13 mouse cellular contexts compared by ENCODE assay signal in the genomic region with DNA sequence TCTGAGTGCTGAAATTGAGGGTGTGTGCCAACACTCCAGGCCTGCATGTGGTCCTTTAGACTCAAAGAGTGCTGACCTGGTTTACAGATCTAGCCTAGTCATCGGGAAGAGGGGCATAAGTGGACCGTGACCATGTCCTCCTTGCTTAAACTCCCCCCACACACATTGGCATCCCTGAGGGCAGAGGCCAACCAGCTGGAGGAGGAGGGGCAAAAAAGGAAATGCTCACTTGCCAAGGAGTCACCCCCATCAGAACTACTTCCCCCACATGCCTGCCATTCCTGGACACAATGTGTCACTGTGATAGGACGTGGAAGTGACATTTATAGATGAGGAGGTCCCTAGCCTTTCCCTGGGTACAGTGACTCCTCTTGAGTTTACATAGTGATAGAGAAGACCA. TPM values are rescaled to one million over a fixed set of nuclear protein-coding genes. Genes with fewer than 3 reads are reported as not detected.
DNase-seq lines count a peak whose midpoint lies in the region; ATAC-seq lines count a peak whose summit lies in the region.
"Had no signal": no experiment of that assay in that cellular context is flagged by ENCODE, and none has a peak within 500 bp of the region (broad histone marks: within the 10 kb centered on the region; RNA-seq: fewer than 3 reads in every experiment).

No protein-coding gene starts in this region.

- DNase-seq in liver, result no peak
- DNase-seq in kidney, adult 8-10 months, result peak; percentile 58 to 65
- DNase-seq in naive thymus-derived CD4-positive, alpha-beta T cell, adult 2 months (ENCODE audit: low read depth), result peak; percentile 26
- DNase-seq: lung, postnatal 4 days; thymus, postnatal 36 days had no signal

- 65% methylated on average over 3 of the region's 3 CpGs for WGBS in liver, embryonic 12.5 days (ENCODE audit: insufficient replicate concordance)
- 88% methylated on average over 3 of the region's 3 CpGs for WGBS in forebrain, embryonic 16.5 days
- 98% methylated on average over 3 of the region's 3 CpGs for WGBS in forebrain, embryonic 12.5 days

- H3K27me3 ChIP-seq in liver, embryonic 12.5 days (replicated peaks), result no peaks in the 10 kb centered on the region
- H3K27me3 ChIP-seq in forebrain, embryonic 16.5 days (replicated peaks; ENCODE audit: control insufficient read depth, insufficient read depth, low read length), result no peaks in the 10 kb centered on the region
- no peaks in the 10 kb centered on the region for H3K27me3 ChIP-seq in forebrain, embryonic 12.5 days
- H3K27me3 ChIP-seq: forebrain, embryonic 13.5 days had no signal

- no peak overlapping the region for H3K4me2 ChIP-seq in liver, embryonic 12.5 days
- no peak overlapping the region for H3K4me2 ChIP-seq in forebrain, embryonic 16.5 days (ENCODE audit: low read length)
- H3K4me2 ChIP-seq in forebrain, embryonic 12.5 days, result no peak overlapping the region
- H3K4me2 ChIP-seq: forebrain, embryonic 13.5 days; liver, embryonic 11.5 days had no signal

- peaks cover 18% of the 10 kb centered on the region for H3K4me1 ChIP-seq in liver, embryonic 12.5 days
- H3K4me1 ChIP-seq in forebrain, embryonic 16.5 days (replicated peaks; ENCODE audit: control insufficient read depth, insufficient read depth, low read length), result no peaks in the 10 kb centered on the region
- H3K4me1 ChIP-seq in forebrain, embryonic 12.5 days, result no peaks in the 10 kb centered on the region
- H3K4me1 ChIP-seq: forebrain, embryonic 13.5 days had no signal

- no peak for ATAC-seq in liver, embryonic 12.5 days
- ATAC-seq in granulocyte monocyte progenitor cell, adult 5-6 weeks (replicated peaks; ENCODE audit: poor library complexity, severe bottlenecking), result peak; percentile 43; the same call in 1 of the 2 replicates
- no peak for ATAC-seq in forebrain, embryonic 16.5 days
- no peak for ATAC-seq in forebrain, embryonic 12.5 days (ENCODE audit: low FRiP score)
- ATAC-seq: forebrain, embryonic 13.5 days; inflammation-experienced regulatory T-cells, adult 6 months had no signal

- peaks cover 39% of the 10 kb centered on the region for H3K36me3 ChIP-seq in liver, embryonic 12.5 days
- 0 out of 2 replicates have a peak, but pooled peaks cover 3% of the 10 kb centered on the region for H3K36me3 ChIP-seq in forebrain, embryonic 16.5 days (ENCODE audit: control insufficient read depth, insufficient read depth)
- H3K36me3 ChIP-seq in forebrain, embryonic 12.5 days (replicated peaks), result peaks cover 32% of the 10 kb centered on the region

- peak overlapping the region; percentile 30; the same call in 1 of the 2 replicates for H3K27ac ChIP-seq in liver, embryonic 12.5 days
- H3K27ac ChIP-seq in forebrain, embryonic 16.5 days (ENCODE audit: low read length), result no peak overlapping the region
- H3K27ac ChIP-seq in forebrain, embryonic 12.5 days, result no peak overlapping the region
- H3K27ac ChIP-seq: forebrain, embryonic 13.5 days; left cerebral cortex, adult 2 months had no signal

- no peaks in the 10 kb centered on the region for H3K9me3 ChIP-seq in liver, embryonic 12.5 days (replicated peaks)
- no peaks in the 10 kb centered on the region for H3K9me3 ChIP-seq in forebrain, embryonic 16.5 days (ENCODE audit: control insufficient read depth, low read length)
- no peaks in the 10 kb centered on the region for H3K9me3 ChIP-seq in forebrain, embryonic 12.5 days
- H3K9me3 ChIP-seq: forebrain, embryonic 13.5 days had no signal

- no peak overlapping the region for H3K4me3 ChIP-seq in liver, embryonic 12.5 days
- H3K4me3 ChIP-seq in forebrain, embryonic 16.5 days (replicated peaks; ENCODE audit: low read length), result no peak overlapping the region
- no peak overlapping the region for H3K4me3 ChIP-seq in forebrain, embryonic 12.5 days (replicated peaks)
- H3K4me3 ChIP-seq: forebrain, embryonic 13.5 days; left cerebral cortex, adult 2 months had no signal

- no peak overlapping the region for H3K9ac ChIP-seq in liver, embryonic 12.5 days
- no peak overlapping the region for H3K9ac ChIP-seq in forebrain, embryonic 16.5 days (replicated peaks; ENCODE audit: low read depth, low read length)
- no peak overlapping the region for H3K9ac ChIP-seq in forebrain, embryonic 12.5 days
- H3K9ac ChIP-seq: forebrain, embryonic 13.5 days had no signal

RNA-seq across cellular contexts. Expression of a gene that starts 43.4 kb away (rescaled TPM):
- polyA plus RNA-seq in liver, embryonic 12.5 days (2016; fragmentation: Nextera tagmentation; extraction: Ambion mirVana), result 7.6 and 8.4 TPM in 2 replicates
- 5.2 and 10.0 TPM in 2 replicates for total RNA-seq in granulocyte monocyte progenitor cell, adult 5-6 weeks (2014; fragmentation: Nextera tagmentation)
- 2.2 and 5.5 TPM in 2 replicates for total RNA-seq in granulocyte monocyte progenitor cell, adult 5-6 weeks (2017)
- 37.6 and 48.8 TPM in 2 replicates for polyA plus RNA-seq in forebrain, embryonic 16.5 days (2015; fragmentation: Nextera tagmentation; extraction: Ambion mirVana)
- 29.5 and 30.6 TPM in 2 replicates for polyA plus RNA-seq in forebrain, embryonic 12.5 days (2016; fragmentation: Nextera tagmentation; extraction: Ambion mirVana)

RNA-seq across cellular contexts. Expression of a gene that starts 43.5 kb away (rescaled TPM):
- 36.9 and 41.2 TPM in 2 replicates for polyA plus RNA-seq in liver, embryonic 12.5 days (2016; fragmentation: Nextera tagmentation; extraction: Ambion mirVana)
- 35.9 and 42.6 TPM in 2 replicates for total RNA-seq in granulocyte monocyte progenitor cell, adult 5-6 weeks (2014; fragmentation: Nextera tagmentation)
- total RNA-seq in granulocyte monocyte progenitor cell, adult 5-6 weeks (2017), result 60.0 and 61.0 TPM in 2 replicates
- polyA plus RNA-seq in forebrain, embryonic 16.5 days (2015; fragmentation: Nextera tagmentation; extraction: Ambion mirVana), result 83.9 and 93.5 TPM in 2 replicates
- 66.6 and 70.5 TPM in 2 replicates for polyA plus RNA-seq in forebrain, embryonic 12.5 days (2016; fragmentation: Nextera tagmentation; extraction: Ambion mirVana)

RNA-seq across cellular contexts. Expression of a gene that starts 57.7 kb away (rescaled TPM):
- polyA plus RNA-seq in liver, embryonic 12.5 days (2016; fragmentation: Nextera tagmentation; extraction: Ambion mirVana), result 46.2 and 51.8 TPM in 2 replicates
- total RNA-seq in granulocyte monocyte progenitor cell, adult 5-6 weeks (2014; fragmentation: Nextera tagmentation), result 72.9 and 76.1 TPM in 2 replicates
- 101 and 156 TPM in 2 replicates for total RNA-seq in granulocyte monocyte progenitor cell, adult 5-6 weeks (2017)
- polyA plus RNA-seq in forebrain, embryonic 16.5 days (2015; fragmentation: Nextera tagmentation; extraction: Ambion mirVana), result 105 and 108 TPM in 2 replicates
- 85.4 and 86.1 TPM in 2 replicates for polyA plus RNA-seq in forebrain, embryonic 12.5 days (2016; fragmentation: Nextera tagmentation; extraction: Ambion mirVana)
